Mouse (Mus musculus): ENCODE results near the gene Rpl36.

Gene Rpl36

GRCm38 (mm10) chr17:56647546-56647945 is 34.3 kb downstream of the Rpl36 start:
- DNase-seq (ENCODE audit: low spot score in 2 of 2): no peak

- DNase-seq (ENCODE audit: low spot score in 2 of 2): no peak
These were observed 38.6 kb downstream of the Rpl36 start for GRCm38 (mm10) chr17:56651801-56652200.

- DNase-seq (ENCODE audit: low spot score in 2 of 2): no peak
These were observed 41.6 kb downstream of the Rpl36 start for GRCm38 (mm10) chr17:56654771-56655170.

GRCm38 (mm10) chr17:56655311-56655710 is 42.1 kb downstream of the Rpl36 start:
- no peak for DNase-seq (ENCODE audit: low spot score in 2 of 2)

- DNase-seq (ENCODE audit: low spot score in 2 of 2): no peak
These were observed 43.0 kb downstream of the Rpl36 start for GRCm38 (mm10) chr17:56656171-56656570.

GRCm38 (mm10) chr17:56663659-56664058 is 50.4 kb downstream of the Rpl36 start:
- no peak for DNase-seq (ENCODE audit: low spot score in 2 of 2)
